30 mouse cellular contexts compared by ENCODE assay signal in the genomic region with DNA sequence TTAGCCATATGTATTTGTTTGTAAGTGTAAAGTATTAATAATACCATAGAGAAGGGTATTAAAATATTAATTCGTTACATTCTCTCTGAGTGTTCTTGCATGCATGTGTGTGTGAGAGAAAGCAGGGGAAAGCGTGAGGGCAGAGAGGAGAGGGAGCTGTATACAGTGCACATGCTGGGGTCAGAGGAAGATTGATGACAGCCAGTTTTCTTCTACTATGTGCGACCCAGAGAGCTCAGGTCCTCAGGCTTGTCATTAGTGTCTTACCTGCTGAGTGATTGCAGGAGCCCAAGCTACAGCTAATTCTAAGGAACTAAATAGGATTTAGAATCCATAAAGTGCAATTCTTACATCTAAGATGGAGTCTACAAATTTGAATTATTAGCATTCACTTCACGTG.
DNase-seq lines count a peak whose midpoint lies in the region; ATAC-seq and TF ChIP-seq lines count a peak whose summit lies in the region.
"Had no signal": no experiment of that assay in that cellular context is flagged by ENCODE, and none has a peak within 500 bp of the region (broad histone marks: within the 10 kb centered on the region; RNA-seq: fewer than 3 reads in every experiment).

No protein-coding gene starts in this region.

- H3K36me3 ChIP-seq in midbrain, embryonic 14.5 days (ENCODE audit: control insufficient read depth, insufficient read depth, low read length) = no peaks in the 10 kb centered on the region
- no peaks in the 10 kb centered on the region for H3K36me3 ChIP-seq in midbrain, embryonic 11.5 days (ENCODE audit: control insufficient read depth, insufficient read depth, low read length)
- H3K36me3 ChIP-seq in neural tube, embryonic 15.5 days = no peaks in the 10 kb centered on the region
- no peaks in the 10 kb centered on the region for H3K36me3 ChIP-seq in hindbrain, postnatal 0 days (ENCODE audit: insufficient read depth, low read length)
- H3K36me3 ChIP-seq: embryonic facial prominence, embryonic 12.5 days; embryonic facial prominence, embryonic 15.5 days; G1E; heart, embryonic 12.5 days; heart, embryonic 15.5 days; hindbrain, embryonic 15.5 days had no signal

- no peak for ATAC-seq in midbrain, embryonic 14.5 days (ENCODE audit: low FRiP score, low TSS enrichment)
- no peak for ATAC-seq in midbrain, embryonic 11.5 days (ENCODE audit: low FRiP score)
- no peak for ATAC-seq in neural tube, embryonic 15.5 days (ENCODE audit: low FRiP score)
- no peak for ATAC-seq in hindbrain, postnatal 0 days
- ATAC-seq: forebrain, embryonic 14.5 days; forebrain, postnatal 0 days; inflammation-experienced regulatory T-cells, adult 6 months; intestine, embryonic 16.5 days had no signal

- H3K9me3 ChIP-seq in midbrain, embryonic 14.5 days (ENCODE audit: control insufficient read depth, low read length) = no peaks in the 10 kb centered on the region
- H3K9me3 ChIP-seq in midbrain, embryonic 11.5 days (ENCODE audit: control insufficient read depth, low read length) = no peaks in the 10 kb centered on the region
- no peaks in the 10 kb centered on the region for H3K9me3 ChIP-seq in neural tube, embryonic 15.5 days (replicated peaks)
- H3K9me3 ChIP-seq in hindbrain, postnatal 0 days (ENCODE audit: low read length) = no peaks in the 10 kb centered on the region
- H3K9me3 ChIP-seq: embryonic facial prominence, embryonic 12.5 days; embryonic facial prominence, embryonic 15.5 days; G1E; heart, embryonic 12.5 days; heart, embryonic 15.5 days; hindbrain, embryonic 15.5 days had no signal

- H3K4me3 ChIP-seq in midbrain, embryonic 14.5 days (replicated peaks; ENCODE audit: low read depth, low read length) = no peak overlapping the region; the same call in 1 of the 2 replicates
- no peak overlapping the region for H3K4me3 ChIP-seq in midbrain, embryonic 11.5 days (ENCODE audit: low read depth, low read length)
- H3K4me3 ChIP-seq in neural tube, embryonic 15.5 days (replicated peaks) = no peak overlapping the region
- H3K4me3 ChIP-seq in hindbrain, postnatal 0 days (ENCODE audit: low read length) = no peak overlapping the region
- H3K4me3 ChIP-seq: embryonic facial prominence, embryonic 12.5 days; embryonic facial prominence, embryonic 15.5 days; heart, embryonic 12.5 days; heart, embryonic 15.5 days had no signal

- no peaks in the 10 kb centered on the region for H3K27me3 ChIP-seq in midbrain, embryonic 14.5 days (ENCODE audit: control insufficient read depth, insufficient read depth, low read length)
- H3K27me3 ChIP-seq in midbrain, embryonic 11.5 days (ENCODE audit: control insufficient read depth, insufficient read depth, low read length) = no peaks in the 10 kb centered on the region
- H3K27me3 ChIP-seq in neural tube, embryonic 15.5 days (replicated peaks) = no peaks in the 10 kb centered on the region
- no peaks in the 10 kb centered on the region for H3K27me3 ChIP-seq in hindbrain, postnatal 0 days (ENCODE audit: insufficient read depth, low read length)
- H3K27me3 ChIP-seq: CH12.LX; embryonic facial prominence, embryonic 12.5 days; embryonic facial prominence, embryonic 15.5 days; heart, embryonic 12.5 days; heart, embryonic 15.5 days; hindbrain, embryonic 15.5 days had no signal

- TF ChIP-seq CTCF in hindbrain, postnatal 0 days (IDR thresholded peaks at IDR 0.05; ENCODE audit: low read depth) = no peak

- 75% methylated on average over 4 of the region's 4 CpGs for WGBS in midbrain, embryonic 14.5 days
- WGBS in midbrain, embryonic 11.5 days = 80% methylated on average over 4 of the region's 4 CpGs
- WGBS in neural tube, embryonic 15.5 days = 69% methylated on average over 4 of the region's 4 CpGs
- 61% methylated on average over 4 of the region's 4 CpGs for WGBS in hindbrain, postnatal 0 days

- H3K9ac ChIP-seq in midbrain, embryonic 14.5 days (replicated peaks; ENCODE audit: low read length) = no peak overlapping the region
- H3K9ac ChIP-seq in midbrain, embryonic 11.5 days (ENCODE audit: low read length) = no peak overlapping the region
- no peak overlapping the region for H3K9ac ChIP-seq in neural tube, embryonic 15.5 days (replicated peaks)
- no peak overlapping the region for H3K9ac ChIP-seq in hindbrain, postnatal 0 days (replicated peaks; ENCODE audit: low read length)
- H3K9ac ChIP-seq: embryonic facial prominence, embryonic 12.5 days; embryonic facial prominence, embryonic 15.5 days; forebrain, postnatal 0 days; heart, embryonic 12.5 days; heart, embryonic 15.5 days; hindbrain, embryonic 15.5 days had no signal

- peak; percentile 68 for DNase-seq in heart, adult 11 months
- no peak for DNase-seq in heart, adult 18-20 months
- peak; percentile 0 for DNase-seq in midbrain, embryonic 14.5 days
- DNase-seq in midbrain, embryonic 11.5 days (ENCODE audit: low spot score, missing footprints) = no peak
- DNase-seq in neural tube, embryonic 10.5 days (ENCODE audit: extremely low spot score, low spot score) = no peak
- DNase-seq in hindbrain, postnatal 0 days (ENCODE audit: low spot score) = no peak
- DNase-seq in frontal cortex, postnatal 36 days (ENCODE audit: low spot score in 2 of 2) = no peak
- DNase-seq: adrenal gland, adult 2 months; adrenal gland, postnatal 14 days; B cell, adult 2 months; cerebellum, adult 11-12 months; cerebellum, adult 8-10 months; cerebellum, postnatal 10 days; cerebellum, postnatal 36 days; forebrain, postnatal 0 days; gastrocnemius, postnatal 25 days; heart, postnatal 10 days; heart, postnatal 36 days; kidney, adult 18-20 months had no signal

- H3K27ac ChIP-seq in midbrain, embryonic 14.5 days (replicated peaks; ENCODE audit: low read depth, low read length) = no peak overlapping the region
- no peak overlapping the region for H3K27ac ChIP-seq in midbrain, embryonic 11.5 days (ENCODE audit: low read depth, low read length)
- H3K27ac ChIP-seq in neural tube, embryonic 15.5 days (replicated peaks) = no peak overlapping the region
- H3K27ac ChIP-seq in hindbrain, postnatal 0 days = no peak overlapping the region
- H3K27ac ChIP-seq: embryonic facial prominence, embryonic 12.5 days; embryonic facial prominence, embryonic 15.5 days; heart, embryonic 15.5 days; hindbrain, embryonic 15.5 days had no signal

- H3K4me2 ChIP-seq in midbrain, embryonic 14.5 days (ENCODE audit: low read length) = no peak overlapping the region
- no peak overlapping the region for H3K4me2 ChIP-seq in midbrain, embryonic 11.5 days
- H3K4me2 ChIP-seq in neural tube, embryonic 15.5 days = 0 out of 2 replicates have a peak overlapping the region, but pooled peaks have one; percentile 5
- H3K4me2 ChIP-seq in hindbrain, postnatal 0 days (ENCODE audit: low read depth, low read length) = peak overlapping the region; percentile 31
- H3K4me2 ChIP-seq: embryonic facial prominence, embryonic 12.5 days; embryonic facial prominence, embryonic 15.5 days; heart, embryonic 12.5 days; heart, embryonic 15.5 days had no signal

- H3K4me1 ChIP-seq in midbrain, embryonic 14.5 days (ENCODE audit: control insufficient read depth, insufficient read depth, low read length) = no peaks in the 10 kb centered on the region
- no peaks in the 10 kb centered on the region for H3K4me1 ChIP-seq in midbrain, embryonic 11.5 days (ENCODE audit: control insufficient read depth, insufficient read depth, low read length)
- H3K4me1 ChIP-seq in neural tube, embryonic 15.5 days = no peaks in the 10 kb centered on the region
- H3K4me1 ChIP-seq in hindbrain, postnatal 0 days (ENCODE audit: insufficient read depth, low read length) = no peaks in the 10 kb centered on the region
- H3K4me1 ChIP-seq: embryonic facial prominence, embryonic 12.5 days; embryonic facial prominence, embryonic 15.5 days; heart, embryonic 12.5 days; heart, embryonic 15.5 days; hindbrain, embryonic 15.5 days had no signal

Comparison
In these comparisons a context has a peak if more than half of its experiments do, and no peak if none do; other contexts are left out.
1. DNase-seq: peak in heart, adult 11 months (single experiment) and midbrain, embryonic 14.5 days (single experiment); none in heart, adult 18-20 months (0 of 2), midbrain, embryonic 11.5 days (single experiment), neural tube, embryonic 10.5 days (single experiment), hindbrain, postnatal 0 days (single experiment) and frontal cortex, postnatal 36 days (0 of 2).
2. H3K4me2 ChIP-seq: peak in neural tube, embryonic 15.5 days (single experiment) and hindbrain, postnatal 0 days (single experiment); none in midbrain, embryonic 14.5 days (single experiment) and midbrain, embryonic 11.5 days (single experiment).